Mouse (Mus musculus) liver, embryonic 12.5 days (tissue): ENCODE results near the gene Fkbp5. TPM values are rescaled to one million over a fixed set of nuclear protein-coding genes. Genes with fewer than 3 reads are reported as not detected.

Source experiments
- ATAC-seq: fragments of 200-750 bp; cut with Nextera tagmentation; 2 replicates; pipeline ENCODE4 v1.8.0; 2017; ENCODE audit warnings: moderate number of reproducible peaks, mild to moderate bottlenecking, moderate library complexity
- H3K27ac ChIP-seq: fragments of 300-500 bp; sonication (generic); 2 replicates; pipeline ENCODE4 v1.5.1; 2016; ENCODE audit warnings: mild to moderate bottlenecking
- H3K27me3 ChIP-seq: fragments of 300-500 bp; sonication (generic); replicated peaks from 2 replicates; pipeline ENCODE4 v1.6.1; 2016; ENCODE audit warnings: mild to moderate bottlenecking, moderate library complexity
- H3K36me3 ChIP-seq: fragments of 300-500 bp; sonication (generic); 2 replicates; pipeline ENCODE4 v1.6.1; 2016; ENCODE audit warnings: mild to moderate bottlenecking, moderate library complexity
- H3K4me1 ChIP-seq: fragments of 300-500 bp; sonication (generic); 2 replicates; pipeline ENCODE4 v1.6.1; 2016
- H3K4me2 ChIP-seq: fragments of 300-500 bp; sonication (generic); 2 replicates; pipeline ENCODE4 v1.6.1; 2016; ENCODE audit warnings: mild to moderate bottlenecking, moderate library complexity
- H3K4me3 ChIP-seq: fragments of 300-500 bp; sonication (generic); 2 replicates; pipeline ENCODE4 v1.5.1; 2016; ENCODE audit warnings: mild to moderate bottlenecking, moderate library complexity
- H3K9ac ChIP-seq: fragments of 300-500 bp; sonication (generic); 2 replicates; pipeline ENCODE4 v1.6.1; 2016; ENCODE audit warnings: mild to moderate bottlenecking, moderate library complexity
- H3K9me3 ChIP-seq: fragments of 300-500 bp; sonication (generic); replicated peaks from 2 replicates; pipeline ENCODE4 v1.6.1; 2016; ENCODE audit warnings: mild to moderate bottlenecking, moderate library complexity
- WGBS: fragments of 180-500 bp; shearing (Covaris S2); methylation state at CpG from one replicate; pipeline ENCODE4 v1.1.7; 2016; ENCODE audit not compliant: insufficient replicate concordance; 5-methylcytosine and 5-hydroxymethylcytosine counted together
- polyA plus RNA-seq: library from polyadenylated mRNA; unstranded; fragments of >200 nt; fragmentation: Nextera tagmentation; extraction: Ambion mirVana; gene quantifications from 2 replicates; pipeline ENCODE4 v1.2.1, GENCODE M21; 2016

Fkbp5 gene
- polyA plus RNA-seq, 1 experiment from 2014 or later, result 17.0 TPM

DNA sequence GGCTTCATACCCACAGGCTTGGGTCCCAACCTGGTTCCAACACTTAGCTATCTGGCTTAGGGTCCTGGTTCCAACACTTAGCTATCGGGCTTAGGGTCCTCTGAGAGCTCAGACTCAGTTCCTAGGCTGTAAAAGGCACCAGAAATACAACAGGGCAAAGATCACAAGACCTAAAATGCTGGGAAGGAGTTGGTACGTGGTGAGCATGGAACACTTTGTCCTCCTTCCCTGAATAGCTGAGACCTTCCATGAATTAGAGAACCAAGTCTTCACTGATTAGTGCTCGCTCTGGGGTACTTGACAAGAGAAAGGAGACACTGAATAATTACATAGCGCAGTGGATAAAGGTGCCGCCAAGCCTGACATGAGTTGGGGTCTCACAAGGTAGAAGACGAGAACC is 4.6 kb upstream of the Fkbp5 start:
- Histone ChIP-seq H3K27ac (no peak overlapping the region), H3K27me3 (peaks cover 78% of the 10 kb centered on the region)
- no peak for ATAC-seq

DNA sequence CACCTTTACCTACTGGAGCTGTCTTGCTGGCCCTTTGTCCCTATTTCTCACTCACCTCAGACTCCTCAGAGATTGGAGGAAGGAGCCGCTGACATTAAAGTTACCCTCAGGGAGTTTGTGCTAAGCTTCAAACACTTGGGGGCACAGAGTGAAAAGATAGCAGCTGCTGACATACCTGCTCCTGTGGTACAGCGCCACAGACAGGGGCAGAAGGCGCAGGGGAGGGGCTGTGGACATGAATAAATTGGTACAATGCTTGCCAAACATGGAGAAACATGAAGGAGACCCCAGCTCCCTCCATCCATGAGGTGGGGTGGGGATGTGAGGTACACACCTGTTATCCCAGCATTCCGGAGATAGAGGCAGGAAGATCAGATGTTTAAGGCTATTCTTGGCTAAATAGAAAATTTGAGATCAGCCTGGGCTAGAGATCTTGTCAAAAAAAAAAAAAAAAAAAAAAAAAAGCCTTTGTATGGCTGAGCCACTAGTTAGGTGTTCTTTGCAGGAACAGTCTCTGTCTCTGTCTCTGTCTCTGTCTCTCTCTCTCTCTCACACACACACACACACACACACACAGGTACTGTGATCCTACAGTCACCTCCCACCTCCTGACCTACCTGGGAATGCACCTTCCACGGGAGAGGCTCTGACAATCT is 3.9 kb upstream of the Fkbp5 start:
- no peak overlapping the region for H3K27ac ChIP-seq
- peaks cover 85% of the 10 kb centered on the region for H3K27me3 ChIP-seq
- H3K36me3 ChIP-seq, result no peaks in the 10 kb centered on the region
- H3K9ac ChIP-seq, result no peak overlapping the region
- no peaks in the 10 kb centered on the region for H3K9me3 ChIP-seq
- H3K4me2 ChIP-seq, result no peak overlapping the region
- no peak overlapping the region for H3K4me3 ChIP-seq
- WGBS, result 51% methylated on average over 5 of the region's 5 CpGs
- ATAC-seq, result no peak
- peaks cover 45% of the 10 kb centered on the region for H3K4me1 ChIP-seq

More for the DNA sequence above, 4.6 kb upstream of the Fkbp5 start:
- H3K36me3 ChIP-seq, result no peaks in the 10 kb centered on the region
- WGBS, result 35% methylated on average over 6 of the region's 6 CpGs
- H3K4me3 ChIP-seq, result peak overlapping the region; percentile 60; the same call in 1 of the 2 replicates
- peak overlapping the region; percentile 79 for H3K4me2 ChIP-seq
- H3K9me3 ChIP-seq, result no peaks in the 10 kb centered on the region
- H3K9ac ChIP-seq, result no peak overlapping the region
- peaks cover 46% of the 10 kb centered on the region for H3K4me1 ChIP-seq

DNA sequence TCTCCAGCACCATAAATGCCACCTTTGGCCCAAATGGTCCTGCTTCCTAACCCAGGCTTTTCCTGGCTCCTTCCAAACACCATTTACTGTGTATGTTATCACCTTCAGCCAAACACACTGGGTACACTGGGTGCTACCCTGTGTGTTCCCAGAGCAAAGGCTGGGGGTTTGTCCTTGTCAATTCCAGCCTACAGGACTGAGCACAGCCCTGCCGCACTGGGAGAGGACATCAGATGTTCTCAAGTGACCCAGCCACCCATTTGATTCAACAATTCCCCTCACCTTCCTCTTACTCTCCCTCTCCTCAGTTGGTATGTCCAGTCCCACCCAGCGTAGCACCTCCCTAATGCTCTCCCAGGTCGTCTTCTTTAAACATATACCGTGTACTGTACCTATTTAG is 3.2 kb upstream of the Fkbp5 start:
- Histone ChIP-seq H3K36me3 (no peaks in the 10 kb centered on the region), H3K9ac (no peak overlapping the region), H3K4me3 (no peak overlapping the region), H3K27ac (no peak overlapping the region), H3K27me3 (peaks cover 91% of the 10 kb centered on the region), H3K4me2 (no peak overlapping the region), H3K4me1 (peaks cover 50% of the 10 kb centered on the region), H3K9me3 (no peaks in the 10 kb centered on the region)
- ATAC-seq, result no peak
- WGBS, result 43% methylated on average over 4 of the region's 4 CpGs

DNA sequence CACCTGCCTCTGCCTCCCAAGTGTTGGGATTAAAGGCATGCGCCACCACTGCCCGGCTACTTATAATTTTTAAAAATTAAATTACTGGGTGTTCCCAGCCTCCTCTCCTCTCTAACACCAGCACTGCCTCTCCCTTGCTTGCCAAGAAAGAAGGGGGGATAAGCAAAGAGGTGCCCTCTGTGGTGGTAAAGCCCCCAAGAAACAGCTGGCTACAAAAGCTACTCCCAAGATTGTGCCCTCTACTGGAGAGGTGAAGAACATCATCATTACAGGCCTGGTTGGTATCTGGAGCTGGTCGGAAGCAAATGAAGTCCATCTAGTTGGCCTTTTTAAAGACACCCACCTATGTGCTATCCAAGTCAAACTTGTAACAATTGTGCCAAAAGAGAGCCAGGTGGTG is 2.5 kb upstream of the Fkbp5 start:
- Histone ChIP-seq H3K9me3 (no peaks in the 10 kb centered on the region), H3K4me3 (no peak overlapping the region), H3K36me3 (no peaks in the 10 kb centered on the region), H3K27me3 (peaks cover 97% of the 10 kb centered on the region), H3K27ac (no peak overlapping the region), H3K4me2 (no peak overlapping the region), H3K9ac (no peak overlapping the region), H3K4me1 (peaks cover 51% of the 10 kb centered on the region)
- ATAC-seq, result no peak
- 72% methylated on average over 3 of the region's 3 CpGs for WGBS

DNA sequence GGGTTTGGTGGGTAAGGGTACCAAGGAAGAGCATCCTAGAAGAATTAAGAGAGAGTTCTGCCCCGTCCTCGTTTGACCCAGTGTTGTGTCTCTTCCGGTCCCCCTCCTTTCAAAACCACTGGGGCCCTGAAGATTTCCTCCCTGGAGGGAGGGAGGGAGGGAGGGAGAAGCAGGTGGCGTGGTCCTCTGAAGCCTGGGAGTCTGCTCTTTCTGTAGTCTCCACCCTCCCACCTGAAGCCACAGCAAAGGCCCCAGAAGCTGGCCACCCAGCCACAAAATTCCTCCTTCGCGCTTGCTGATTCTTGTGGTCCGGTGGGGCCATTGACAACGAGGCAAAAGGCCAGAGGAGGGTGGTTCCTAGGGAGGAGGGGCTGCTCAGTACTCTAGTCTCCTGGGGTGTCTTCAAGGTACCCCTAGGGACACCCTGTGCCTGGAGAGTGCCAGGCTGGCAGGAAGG is 1.3 kb upstream of the Fkbp5 start:
- Histone ChIP-seq H3K4me2 (peak overlapping the region; percentile 72), H3K36me3 (no peaks in the 10 kb centered on the region), H3K9ac (no peak overlapping the region), H3K27ac (no peak overlapping the region), H3K4me1 (peaks cover 50% of the 10 kb centered on the region), H3K4me3 (peak overlapping the region; percentile 43), H3K9me3 (no peaks in the 10 kb centered on the region), H3K27me3 (peaks cover 97% of the 10 kb centered on the region)
- 16% methylated on average over 8 of the region's 8 CpGs for WGBS
- ATAC-seq, result no peak

DNA sequence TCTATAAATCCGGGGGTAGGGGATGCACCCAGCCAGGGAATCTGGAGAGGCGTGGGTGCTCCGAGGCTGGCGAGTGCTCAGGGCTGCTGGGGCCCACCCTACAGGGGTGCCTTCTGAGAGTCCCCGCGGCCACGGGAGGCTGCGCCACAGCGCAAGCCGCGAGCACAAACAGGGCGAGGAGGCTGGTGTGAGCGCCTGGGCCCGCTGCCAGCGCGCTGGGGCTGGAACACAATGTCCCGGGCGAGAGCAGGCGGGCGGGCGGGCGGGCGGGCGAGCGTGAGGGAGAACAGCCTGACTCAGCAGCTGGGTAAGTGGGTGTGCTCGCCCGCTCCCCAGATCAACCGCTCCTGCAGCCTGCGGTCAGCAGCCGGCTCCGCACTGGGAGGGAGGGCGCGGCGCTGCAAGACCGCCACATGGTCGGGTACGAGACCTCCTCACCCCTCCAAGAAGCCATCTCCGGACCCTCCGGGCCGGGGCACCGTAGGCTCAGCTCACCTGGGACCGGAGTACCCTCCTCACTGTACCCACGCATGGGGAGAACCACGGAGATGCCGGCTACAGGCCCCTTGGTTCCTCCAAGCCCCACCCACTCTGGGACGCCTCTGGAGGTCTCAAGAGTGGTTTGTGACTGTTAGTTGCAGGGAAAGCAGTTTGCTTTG is 758 bp upstream of the Fkbp5 start:
- H3K4me3 ChIP-seq, result peak overlapping the region; percentile 43
- no peak overlapping the region for H3K27ac ChIP-seq
- no peaks in the 10 kb centered on the region for H3K36me3 ChIP-seq
- H3K4me2 ChIP-seq, result peak overlapping the region; percentile 72
- H3K27me3 ChIP-seq, result peaks cover 93% of the 10 kb centered on the region
- H3K9ac ChIP-seq, result 0 out of 2 replicates have a peak overlapping the region, but pooled peaks have one; percentile 7
- no peak for ATAC-seq
- H3K9me3 ChIP-seq, result no peaks in the 10 kb centered on the region
- H3K4me1 ChIP-seq, result peaks cover 44% of the 10 kb centered on the region
- whole genome bisulfite sequencing, result 1% methylated on average over 46 of the region's 46 CpGs

DNA sequence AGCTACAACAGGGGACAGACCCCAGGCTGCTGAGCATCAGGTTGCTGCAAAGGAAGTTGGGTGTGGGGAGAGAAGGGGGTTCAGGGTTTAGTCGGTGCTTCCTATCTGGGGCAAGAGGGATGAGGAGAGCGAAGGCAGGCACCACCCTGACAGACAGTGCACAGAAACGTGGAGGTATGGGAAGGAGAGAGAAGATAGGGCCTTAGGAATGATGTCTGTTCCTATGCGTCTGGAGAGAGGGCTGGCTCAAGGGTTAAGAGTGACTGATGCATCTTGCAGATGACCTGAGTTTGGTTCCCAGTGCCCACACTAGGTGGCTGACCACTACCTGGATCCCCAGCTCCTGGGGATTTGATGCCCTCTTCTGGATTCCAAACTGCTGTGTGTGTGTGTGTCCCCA is 446 bp downstream of the Fkbp5 start:
- no peak for ATAC-seq
- 24% methylated on average over 4 of the region's 4 CpGs for WGBS
- peaks cover 42% of the 10 kb centered on the region for H3K4me1 ChIP-seq
- no peaks in the 10 kb centered on the region for H3K9me3 ChIP-seq
- H3K4me3 ChIP-seq, result no peak overlapping the region
- H3K9ac ChIP-seq, result no peak overlapping the region
- H3K27me3 ChIP-seq, result peaks cover 87% of the 10 kb centered on the region
- H3K27ac ChIP-seq, result no peak overlapping the region
- no peaks in the 10 kb centered on the region for H3K36me3 ChIP-seq
- no peak overlapping the region for H3K4me2 ChIP-seq

DNA sequence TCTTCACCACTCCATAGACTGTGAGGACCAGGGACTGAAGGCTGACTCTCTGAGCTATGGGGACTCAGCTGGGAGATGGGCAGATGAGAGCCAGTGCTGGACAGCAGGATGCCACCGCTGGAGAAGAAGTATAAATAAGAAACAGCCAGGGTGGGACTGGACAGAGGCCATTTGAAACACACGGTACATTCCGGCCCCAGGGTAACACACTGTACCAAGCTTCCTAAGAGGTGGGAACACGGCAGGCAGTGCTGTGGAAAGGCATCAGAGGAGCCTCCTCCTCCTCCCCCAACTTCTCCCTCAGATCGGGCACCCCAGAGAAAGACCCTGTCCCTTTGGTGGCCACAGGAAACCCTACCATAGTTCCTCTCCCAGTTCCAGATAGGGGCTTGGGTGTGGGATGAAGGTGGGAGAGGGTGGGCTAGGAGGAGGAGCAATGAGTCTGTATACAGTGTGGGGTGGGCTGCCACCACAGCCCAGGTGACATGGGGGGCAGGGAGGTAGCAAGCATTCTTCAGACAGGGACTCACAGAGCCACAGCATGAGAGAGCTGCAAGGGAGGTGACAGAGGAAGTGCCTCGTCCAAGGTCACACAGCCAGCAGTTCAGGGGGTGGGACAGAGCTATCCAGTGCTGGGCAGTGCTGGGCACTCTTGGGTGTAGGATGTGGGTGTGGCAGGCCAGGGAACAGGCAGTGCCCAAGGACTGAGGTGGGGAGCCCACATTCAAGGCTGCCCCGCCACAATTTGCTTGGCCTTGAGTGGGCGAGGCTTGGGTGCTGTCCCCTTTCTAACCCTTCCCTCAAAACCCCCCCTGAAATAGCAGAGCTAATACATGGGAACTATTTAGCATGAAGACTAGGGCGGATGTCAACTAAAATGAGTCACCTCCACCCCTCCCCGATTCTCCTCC is 1.6 kb downstream of the Fkbp5 start:
- H3K9ac ChIP-seq, result no peak overlapping the region
- no peaks in the 10 kb centered on the region for H3K36me3 ChIP-seq
- no peaks in the 10 kb centered on the region for H3K9me3 ChIP-seq
- H3K4me3 ChIP-seq, result no peak overlapping the region
- H3K4me2 ChIP-seq, result no peak overlapping the region
- WGBS, result 36% methylated on average over 10 of the region's 10 CpGs
- peaks cover 51% of the 10 kb centered on the region for H3K4me1 ChIP-seq
- no peak for ATAC-seq
- H3K27me3 ChIP-seq, result peaks cover 86% of the 10 kb centered on the region
- no peak overlapping the region for H3K27ac ChIP-seq

DNA sequence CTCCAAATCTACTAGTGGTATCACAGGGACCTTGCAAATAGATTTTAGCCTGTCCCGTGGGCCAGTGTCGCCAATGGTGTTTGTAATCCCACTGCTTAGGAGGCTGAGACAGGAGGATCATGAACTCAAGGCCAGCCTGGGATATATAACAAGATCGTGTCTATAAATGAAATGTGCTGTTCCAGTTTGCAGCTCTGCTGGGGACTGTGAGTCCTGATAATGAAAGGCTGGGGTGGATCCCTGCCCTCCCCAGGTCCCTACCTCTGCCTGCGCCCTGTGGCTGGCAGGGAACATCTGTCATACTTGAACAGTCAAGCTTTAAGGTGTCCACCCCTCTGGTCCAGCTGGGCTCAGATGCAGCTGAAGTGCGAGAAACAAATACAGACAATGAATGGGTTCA is 2.8 kb downstream of the Fkbp5 start:
- H3K9me3 ChIP-seq, result no peaks in the 10 kb centered on the region
- no peak overlapping the region for H3K27ac ChIP-seq
- no peak overlapping the region for H3K4me3 ChIP-seq
- 48% methylated on average over 5 of the region's 5 CpGs for WGBS
- peaks cover 53% of the 10 kb centered on the region for H3K4me1 ChIP-seq
- no peak overlapping the region for H3K9ac ChIP-seq
- no peak overlapping the region for H3K4me2 ChIP-seq
- no peak for ATAC-seq
- peaks cover 81% of the 10 kb centered on the region for H3K27me3 ChIP-seq
- H3K36me3 ChIP-seq, result no peaks in the 10 kb centered on the region

DNA sequence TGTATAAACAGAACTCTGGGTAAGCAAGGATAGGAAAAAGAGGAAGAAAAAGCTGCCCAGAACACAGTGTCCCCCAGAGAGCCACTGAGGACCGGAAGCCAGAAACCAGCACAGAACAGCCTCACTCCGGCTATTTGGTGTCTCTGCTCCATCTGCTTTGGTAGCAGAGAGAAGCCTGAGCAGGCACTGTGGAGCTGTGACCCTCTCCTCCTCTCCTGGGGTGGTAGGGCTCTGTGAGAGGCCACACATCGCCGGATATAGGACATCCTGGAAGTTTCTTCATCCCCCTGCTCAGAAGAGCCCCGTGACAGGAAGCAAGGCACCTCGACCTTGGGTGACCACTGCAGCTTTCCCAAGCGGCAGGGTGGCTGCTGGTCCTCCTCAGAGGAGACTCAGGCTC is 3.5 kb downstream of the Fkbp5 start:
- no peak overlapping the region for H3K27ac ChIP-seq
- H3K9ac ChIP-seq, result no peak overlapping the region
- H3K4me1 ChIP-seq, result peaks cover 53% of the 10 kb centered on the region
- ATAC-seq, result no peak
- H3K4me2 ChIP-seq, result no peak overlapping the region
- H3K9me3 ChIP-seq, result no peaks in the 10 kb centered on the region
- H3K4me3 ChIP-seq, result no peak overlapping the region
- WGBS, result 13% methylated on average over 7 of the region's 7 CpGs
- peaks cover 75% of the 10 kb centered on the region for H3K27me3 ChIP-seq
- H3K36me3 ChIP-seq, result no peaks in the 10 kb centered on the region

DNA sequence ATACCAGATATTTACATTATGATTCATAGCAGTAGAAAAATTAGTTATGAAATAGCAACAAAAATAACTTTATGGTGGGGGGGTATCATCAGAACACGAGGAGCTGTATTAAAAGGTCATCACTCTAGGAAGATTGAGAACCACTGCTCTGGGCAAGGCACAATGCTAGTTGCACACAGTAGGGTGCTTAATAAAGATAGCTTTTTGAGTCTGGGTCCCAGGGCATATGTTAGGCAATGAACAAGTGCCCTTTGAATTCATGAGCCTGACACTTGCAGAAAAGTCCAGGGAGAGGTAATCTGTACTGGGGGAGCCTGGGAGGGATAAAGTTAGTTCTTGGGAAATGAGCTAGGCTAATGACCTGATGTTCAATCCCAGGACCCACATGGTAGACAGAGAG is 4.0 kb downstream of the Fkbp5 start:
- WGBS, result 44% methylated on average over 1 of the region's 1 CpGs
- Histone ChIP-seq H3K27ac (no peak overlapping the region), H3K4me2 (no peak overlapping the region), H3K27me3 (peaks cover 70% of the 10 kb centered on the region), H3K36me3 (no peaks in the 10 kb centered on the region), H3K4me3 (no peak overlapping the region), H3K4me1 (peaks cover 47% of the 10 kb centered on the region), H3K9me3 (no peaks in the 10 kb centered on the region), H3K9ac (no peak overlapping the region)
- no peak for ATAC-seq

DNA sequence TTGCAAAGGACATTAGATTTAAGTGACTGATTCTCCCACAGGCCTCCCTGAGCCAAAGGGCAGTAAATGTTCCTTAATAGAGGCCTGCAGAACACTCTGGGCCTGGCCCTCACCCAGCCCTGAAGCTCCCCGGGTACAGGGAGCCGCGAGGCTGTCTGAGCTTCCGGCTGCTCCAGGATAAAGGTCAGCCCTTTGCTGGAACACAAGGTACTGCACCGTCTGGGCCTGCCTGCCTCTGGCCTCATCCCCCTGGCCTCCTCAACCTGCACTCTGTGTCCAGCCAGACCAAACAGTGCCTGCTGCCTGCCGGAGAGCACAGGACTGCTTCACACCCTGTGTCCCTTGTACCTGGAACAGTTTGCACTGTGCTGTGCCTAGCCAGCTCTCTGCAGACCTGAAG is 4.6 kb downstream of the Fkbp5 start:
- Histone ChIP-seq H3K4me2 (no peak overlapping the region), H3K9ac (no peak overlapping the region), H3K4me1 (peaks cover 42% of the 10 kb centered on the region), H3K4me3 (no peak overlapping the region), H3K9me3 (no peaks in the 10 kb centered on the region), H3K27me3 (peaks cover 63% of the 10 kb centered on the region), H3K27ac (no peak overlapping the region), H3K36me3 (no peaks in the 10 kb centered on the region)
- 0 out of 2 replicates have a peak, but pooled peaks have one; percentile 27 for ATAC-seq
- 41% methylated on average over 6 of the region's 6 CpGs for WGBS
